Mouse (Mus musculus) cortical plate, adult 2 months (tissue): ENCODE measurements around the gene Il31ra.

Experiments used
- CTCF ChIP-seq: fragments of 200-500 bp; IDR thresholded peaks from 2 replicates; pipeline ENCODE4 v1.5.1; 2011; ENCODE audit warnings: mild to moderate bottlenecking, control low read depth, low read length; ENCODE audit not compliant: insufficient read depth; ENCODE audit errors: extremely low read depth
- POLR2A ChIP-seq: fragments of 200-500 bp; IDR thresholded peaks from 2 replicates; pipeline ENCODE4 v1.6.1; 2011; ENCODE audit warnings: mild to moderate bottlenecking, low read length, control low read depth; ENCODE audit not compliant: insufficient read depth; ENCODE audit errors: extremely low read depth

DNA sequence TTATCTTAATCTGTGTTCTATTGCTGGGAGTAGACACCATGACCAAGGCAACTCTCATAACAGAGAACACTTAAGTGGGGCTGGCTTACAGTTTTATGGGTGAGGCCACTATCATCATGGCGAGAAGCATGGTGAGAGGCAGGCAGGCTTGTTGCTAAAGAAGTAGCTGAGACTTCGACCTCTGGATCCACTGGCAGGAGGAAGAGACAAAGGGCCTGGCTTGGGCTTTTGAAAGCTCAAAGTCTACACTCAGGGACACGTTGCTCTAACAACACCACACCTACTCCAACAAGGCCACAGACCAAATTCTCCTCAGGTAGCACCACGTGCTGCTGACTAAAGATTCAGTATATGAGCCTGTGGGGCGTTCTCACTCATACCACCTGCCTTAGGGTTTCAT is 107.9 kb downstream of the Il31ra start:
- no peak for TF ChIP-seq CTCF
- no peak for TF ChIP-seq POLR2A
